Mouse (Mus musculus) retina, embryonic 14.5 days (tissue): ENCODE results near the gene Gm20931.
"Not testable (repeated sequence)": the region's sequence is repeated elsewhere in the genome, so short reads cannot be mapped to it uniquely, and the experiment has no call there.

ENCODE experiments used
- DNase-seq: peaks from one replicate; pipeline ENCODE4 v3.0.0-alpha.2; 2015; ENCODE audit warnings: low spot score

Gene Gm20931

GRCm38 (mm10) chrY:55213420-55213819 lies at the start of gene Gm20931:
Gene Gm20931, plus strand, starts transcription at chrY:55213720.
- not testable (repeated sequence) for DNase-seq
